Mouse (Mus musculus): ENCODE data around the gene Gm3252. TPM values are rescaled to one million over a fixed set of nuclear protein-coding genes. Genes with fewer than 3 reads are reported as not detected.
"Not testable (repeated sequence)": the region's sequence is repeated elsewhere in the genome, so short reads cannot be mapped to it uniquely, and the experiment has no call there.

Gm3252 gene
- polyA plus RNA-seq (2012; rRNA removed): 4.7 and 4.8 TPM in 2 replicates

DNA sequence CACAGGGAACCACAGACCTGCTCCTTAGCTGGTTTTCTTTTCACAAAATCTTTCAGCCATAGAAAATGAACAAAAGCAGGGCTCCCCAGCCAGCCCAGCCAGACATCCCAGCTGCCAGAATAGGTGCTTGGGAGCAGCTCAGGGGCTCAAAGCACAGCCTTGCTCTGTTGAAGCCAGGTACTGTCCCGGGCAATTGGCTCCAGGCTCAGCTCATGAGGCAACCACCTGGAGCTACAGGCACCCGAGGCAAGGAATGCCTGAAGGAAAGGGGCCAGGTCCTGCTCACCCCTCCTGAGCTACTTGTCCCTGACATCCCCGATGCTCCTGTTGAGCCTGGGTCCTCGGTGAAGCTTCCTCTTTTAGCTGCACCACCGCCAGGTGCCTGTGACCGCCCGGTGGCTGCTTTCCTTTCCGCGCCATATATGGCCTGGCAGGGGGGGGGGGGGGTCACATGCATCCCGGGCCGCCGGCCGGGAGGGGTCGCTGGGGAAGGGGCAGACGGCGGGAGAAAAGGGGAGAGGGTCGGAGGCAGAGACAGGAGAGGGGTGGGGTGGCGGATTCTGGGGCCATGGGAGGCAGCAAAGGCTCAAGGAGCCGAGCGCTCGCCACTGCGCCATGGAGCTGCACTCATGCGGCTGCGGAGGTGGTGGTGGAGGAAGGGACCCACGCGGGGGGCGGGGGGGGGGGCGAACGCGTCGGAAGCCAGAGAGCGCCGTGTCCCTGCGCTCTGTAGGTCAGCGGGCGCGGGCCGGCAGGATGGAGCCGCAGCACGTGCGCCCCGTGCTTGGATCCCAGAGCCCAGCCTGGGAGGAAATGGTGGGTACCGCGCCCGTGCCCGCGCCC lies at the start of gene Gm3252:
TSS of gene Gm3252 (plus strand) at position 738 of the 843 bp plus-strand sequence.
- peak; percentile 2 for DNase-seq (ENCODE audit: low read depth)

DNA sequence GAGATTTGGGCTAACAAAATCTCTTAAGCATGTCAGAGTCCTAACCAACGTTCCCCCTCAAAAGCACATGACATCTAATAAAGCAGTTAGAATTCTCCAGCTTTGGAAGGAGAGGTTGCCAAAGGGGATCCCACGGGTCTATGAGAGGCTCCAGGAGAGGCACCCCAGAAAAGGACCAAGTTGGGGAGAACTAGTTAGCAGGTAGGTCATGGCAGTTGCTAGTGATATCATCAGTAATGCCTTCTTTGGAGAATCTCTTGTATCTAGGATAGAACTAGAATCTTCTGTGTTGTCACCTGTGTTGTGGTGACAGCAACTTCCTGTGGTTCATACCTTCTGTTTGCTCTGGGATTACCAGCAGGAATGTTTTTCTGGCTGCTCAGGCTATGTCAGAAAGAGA lies 17.6 kb upstream of the Gm3252 start, which contains the start of gene Gm7876:
TSS of gene Gm7876 (plus strand) at position 301 of the 400 bp plus-strand sequence.
- not testable (repeated sequence) for DNase-seq (ENCODE audit: low read depth)

GRCm38 (mm10) chr14:4776037-4776436 lies 49.5 kb downstream of the Gm3252 start, which contains the start of gene Gm9602:
Gm9602 (plus strand) TSS chr14:4776337.
- not testable (repeated sequence) for DNase-seq (ENCODE audit: low read depth)

Other genes with a start within 250 kb of the Gm3252 start
- gene Gm3182, start 245.0 kb upstream of the Gm3252 start, polyA plus RNA-seq (2012; rRNA removed): not detected in 2 replicates
- gene Gm3047, start 171.4 kb upstream of the Gm3252 start, polyA plus RNA-seq (2012; rRNA removed): not detected in 2 replicates
- 0.29 TPM in 1 of 2 replicates, not detected in the other for gene Gm8159, start 94.4 kb upstream of the Gm3252 start, polyA plus RNA-seq (2012; rRNA removed)
- 0.48 and 0.90 TPM in 2 replicates for gene Gm3239, start 62.6 kb upstream of the Gm3252 start, polyA plus RNA-seq (2012; rRNA removed)
- not detected in 2 replicates for gene Gm7876, start 17.5 kb upstream of the Gm3252 start, polyA plus RNA-seq (2012; rRNA removed)
- gene Gm9602, start 49.6 kb downstream of the Gm3252 start, polyA plus RNA-seq (2012; rRNA removed): not detected in 2 replicates
- not detected in 2 replicates for gene Gm3269, start 111.3 kb downstream of the Gm3252 start, polyA plus RNA-seq (2012; rRNA removed)
- 1.2 and 2.3 TPM in 2 replicates for gene Gm3264, start 128.8 kb downstream of the Gm3252 start, polyA plus RNA-seq (2012; rRNA removed)
- 0.23 and 0.49 TPM in 2 replicates for gene Gm3278, start 165.6 kb downstream of the Gm3252 start, polyA plus RNA-seq (2012; rRNA removed)